Mouse (Mus musculus) liver, embryonic 11.5 days (tissue): ENCODE results near the gene Cdk5r1. TPM values are rescaled to one million over a fixed set of nuclear protein-coding genes. Genes with fewer than 3 reads are reported as not detected.
A peak's percentile ranks its signal among the peaks of the same experiment; 100 is the strongest.
"Not testable (repeated sequence)": the region's sequence is repeated elsewhere in the genome, so short reads cannot be mapped to it uniquely, and the experiment has no call there.

Source experiments
- ATAC-seq: fragments of 200-750 bp; cut with Nextera tagmentation; replicated peaks from 2 replicates; pipeline ENCODE4 v1.8.0; 2017; ENCODE audit warnings: moderate number of reproducible peaks, mild to moderate bottlenecking, moderate TSS enrichment, moderate library complexity; ENCODE audit not compliant: low FRiP score
- DNase-seq: peaks from one replicate; pipeline ENCODE4 v3.0.0-alpha.2; 2017; ENCODE audit warnings: low spot score
- H3K27ac ChIP-seq: fragments of 300-500 bp; sonication (generic); 2 replicates; pipeline ENCODE4 v1.5.1; 2014; ENCODE audit warnings: mild to moderate bottlenecking, low read depth, low read length, control low read depth
- H3K27me3 ChIP-seq: fragments of 300-500 bp; sonication (generic); replicated peaks from 2 replicates; pipeline ENCODE4 v1.6.1; 2014; ENCODE audit warnings: low read length, mixed read lengths; ENCODE audit not compliant: control insufficient read depth, insufficient read depth
- H3K36me3 ChIP-seq: fragments of 300-500 bp; sonication (generic); 2 replicates; pipeline ENCODE4 v1.6.1; 2014; ENCODE audit warnings: mild to moderate bottlenecking, low read length, moderate library complexity, mixed read lengths; ENCODE audit not compliant: control insufficient read depth, insufficient read depth
- H3K4me1 ChIP-seq: fragments of 300-500 bp; sonication (generic); replicated peaks from 2 replicates; pipeline ENCODE4 v1.6.1; 2014; ENCODE audit warnings: low read length, mixed read lengths; ENCODE audit not compliant: control insufficient read depth, insufficient read depth
- H3K4me2 ChIP-seq: fragments of 300-500 bp; sonication (generic); 2 replicates; pipeline ENCODE4 v1.6.1; 2014; ENCODE audit warnings: mild to moderate bottlenecking, control low read depth, moderate library complexity
- H3K4me3 ChIP-seq: fragments of 300-500 bp; sonication (generic); 2 replicates; pipeline ENCODE4 v1.5.1; 2014; ENCODE audit warnings: low read depth, low read length, control low read depth
- H3K9ac ChIP-seq: fragments of 300-500 bp; sonication (generic); 2 replicates; pipeline ENCODE4 v1.6.1; 2014; ENCODE audit warnings: low read depth, low read length, control low read depth
- H3K9me3 ChIP-seq: fragments of 300-500 bp; sonication (generic); 2 replicates; pipeline ENCODE4 v1.6.1; 2016; ENCODE audit warnings: low read length, inconsistent platforms, mixed read lengths; ENCODE audit not compliant: control insufficient read depth
- WGBS: fragments of 180-500 bp; shearing (Covaris S2); extraction: QIAGEN DNeasy Blood & Tissue Kit; methylation state at CpG from one replicate; pipeline ENCODE4 v1.1.7; 2014; 5-methylcytosine and 5-hydroxymethylcytosine counted together
- polyA plus RNA-seq: library from polyadenylated mRNA; unstranded; fragments of >200 nt; fragmentation: Nextera tagmentation; extraction: Ambion mirVana; gene quantifications from 2 replicates; pipeline ENCODE4 v1.2.1, GENCODE M21; 2014

Gene Cdk5r1
- polyA plus RNA-seq, 1 experiment from 2014 or later = 0.77 TPM

DNA sequence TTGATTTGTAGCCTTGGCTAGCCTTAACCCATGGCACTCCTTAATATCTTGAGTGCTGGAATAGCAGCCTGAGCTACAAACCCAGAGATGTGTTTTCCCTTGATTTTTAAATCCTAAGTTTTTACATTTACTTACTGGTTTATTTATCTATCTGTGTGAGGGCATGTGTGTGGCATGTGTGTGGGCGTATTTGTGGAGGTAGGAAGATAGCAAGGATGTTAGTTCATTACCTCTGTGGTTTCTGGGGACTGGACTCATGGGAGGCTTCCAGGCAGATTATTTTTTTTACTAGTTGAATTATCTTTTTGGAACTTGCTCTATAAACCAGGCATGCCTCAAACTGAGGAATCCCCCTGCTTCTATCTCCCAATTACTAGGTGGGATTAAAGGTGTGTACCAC lies 23.6 kb upstream of the Cdk5r1 start:
- Histone ChIP-seq H3K9me3 (no peaks in the 10 kb centered on the region), H3K27ac (no peak overlapping the region), H3K4me1 (no peaks in the 10 kb centered on the region), H3K4me2 (no peak overlapping the region), H3K36me3 (peaks cover 17% of the 10 kb centered on the region), H3K27me3 (no peaks in the 10 kb centered on the region), H3K9ac (no peak overlapping the region), H3K4me3 (no peak overlapping the region)
- DNase-seq = no peak
- no peak for ATAC-seq
- 79% methylated on average over 1 of the region's 1 CpGs for WGBS

GRCm38 (mm10) chr11:80463605-80464130 lies 13.2 kb upstream of the Cdk5r1 start:
- H3K4me1 ChIP-seq, H3K27ac ChIP-seq, H3K4me3 ChIP-seq, DNase-seq, H3K4me2 ChIP-seq, H3K27me3 ChIP-seq, ATAC-seq, H3K9ac ChIP-seq, H3K9me3 ChIP-seq: not testable (repeated sequence)
- 80% methylated on average over 4 of the region's 4 CpGs for WGBS
- H3K36me3 ChIP-seq = peaks cover 46% of the 10 kb centered on the region

DNA sequence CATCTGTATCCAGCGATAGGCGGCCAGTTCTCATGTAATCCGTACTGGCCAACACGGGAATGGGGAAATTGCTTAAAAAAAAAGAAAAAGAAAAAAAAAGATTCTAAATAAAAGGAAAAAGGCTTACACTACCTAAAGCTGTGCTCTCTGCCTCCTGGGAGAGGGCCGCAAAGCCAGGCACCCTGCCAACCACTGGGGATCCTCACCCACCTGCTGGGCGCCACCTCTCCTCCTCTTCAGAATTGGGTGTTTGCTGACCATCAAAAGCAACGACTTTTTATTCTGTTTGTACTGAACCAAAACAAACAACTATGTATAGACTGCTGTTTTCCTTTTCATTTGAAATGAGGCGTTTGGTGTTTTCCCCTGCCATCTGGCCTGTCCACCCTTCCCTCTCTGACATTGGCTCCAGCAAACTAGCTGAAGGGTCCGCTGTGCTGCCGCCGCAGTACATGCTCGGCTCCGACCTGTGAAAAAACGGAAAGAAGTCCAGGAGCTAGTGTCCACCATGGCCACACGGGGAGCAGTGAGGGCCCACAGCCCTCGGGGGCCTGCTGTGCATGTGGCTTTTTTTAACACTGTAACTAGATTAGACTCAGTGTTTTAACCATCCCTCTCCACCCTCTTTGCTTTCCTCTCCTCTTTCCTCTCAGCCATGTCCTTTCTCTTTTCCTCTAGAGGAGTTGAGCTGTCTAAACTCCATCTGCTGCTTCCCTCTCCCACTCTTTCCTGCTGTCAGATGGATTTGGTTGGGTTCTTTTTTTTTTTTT lies 4.8 kb upstream of the Cdk5r1 start:
- no peak overlapping the region for H3K4me3 ChIP-seq
- H3K36me3 ChIP-seq = peaks cover 35% of the 10 kb centered on the region
- H3K27ac ChIP-seq = no peak overlapping the region
- H3K27me3 ChIP-seq = no peaks in the 10 kb centered on the region
- H3K4me1 ChIP-seq = peaks cover 4% of the 10 kb centered on the region
- H3K9ac ChIP-seq = no peak overlapping the region
- no peak for DNase-seq
- no peak for ATAC-seq
- no peaks in the 10 kb centered on the region for H3K9me3 ChIP-seq
- 86% methylated on average over 16 of the region's 16 CpGs for WGBS
- no peak overlapping the region for H3K4me2 ChIP-seq

DNA sequence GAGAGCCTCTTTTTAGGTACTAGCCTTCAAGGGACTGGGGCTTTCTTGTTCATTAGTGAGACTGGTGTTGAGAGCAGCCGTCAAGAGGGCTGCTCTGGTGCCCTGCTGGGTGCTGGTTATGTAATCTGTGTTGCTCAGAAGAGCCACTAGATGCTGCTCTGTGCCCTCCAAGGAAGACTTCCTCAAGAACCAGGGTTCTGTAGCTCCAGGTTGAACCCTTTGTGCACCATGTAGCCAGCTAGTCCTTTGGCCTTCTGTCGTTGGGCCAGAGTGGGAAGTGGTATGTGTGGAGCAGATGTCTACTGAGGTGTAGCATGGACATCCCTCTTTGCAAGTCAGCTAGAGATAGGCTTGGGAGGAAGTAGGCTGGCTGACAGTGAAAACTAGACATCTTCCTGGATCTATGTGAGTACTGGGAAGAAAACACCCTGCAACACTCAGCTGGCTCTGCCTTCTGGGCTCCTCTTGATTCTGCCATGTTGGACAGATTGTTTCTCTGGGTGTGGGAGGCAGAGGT lies 2.6 kb upstream of the Cdk5r1 start:
- H3K27ac ChIP-seq = no peak overlapping the region
- peaks cover 15% of the 10 kb centered on the region for H3K4me1 ChIP-seq
- H3K9me3 ChIP-seq = no peaks in the 10 kb centered on the region
- no peak overlapping the region for H3K9ac ChIP-seq
- ATAC-seq (no peak), DNase-seq (no peak)
- 59% methylated on average over 2 of the region's 2 CpGs for WGBS
- peaks cover 23% of the 10 kb centered on the region for H3K36me3 ChIP-seq
- peaks cover 7% of the 10 kb centered on the region for H3K27me3 ChIP-seq
- no peak overlapping the region for H3K4me3 ChIP-seq
- H3K4me2 ChIP-seq = no peak overlapping the region

DNA sequence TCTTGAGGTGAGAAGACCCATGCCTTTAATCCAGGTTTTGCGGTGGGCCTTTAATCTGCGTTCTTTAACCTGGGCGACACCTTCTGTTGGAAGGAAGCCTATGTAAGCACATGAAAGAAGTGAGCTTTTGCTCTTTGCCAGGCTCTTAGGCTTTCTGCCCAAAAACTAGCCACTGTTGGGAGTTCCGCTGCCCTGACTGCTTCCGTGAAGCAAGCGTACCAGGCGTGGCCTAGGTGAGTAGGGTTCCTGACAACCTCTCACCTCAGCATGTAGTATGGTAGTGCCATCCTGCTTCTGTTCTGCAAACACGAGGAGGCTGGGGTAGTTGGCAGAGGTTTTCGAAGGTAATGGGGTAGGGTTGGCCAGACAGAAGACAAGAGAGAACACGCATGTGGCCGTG lies 2.0 kb upstream of the Cdk5r1 start:
- no peak overlapping the region for H3K4me3 ChIP-seq
- no peak overlapping the region for H3K4me2 ChIP-seq
- WGBS = 90% methylated on average over 11 of the region's 11 CpGs
- peaks cover 7% of the 10 kb centered on the region for H3K27me3 ChIP-seq
- DNase-seq (no peak), ATAC-seq (no peak)
- peaks cover 15% of the 10 kb centered on the region for H3K4me1 ChIP-seq
- no peak overlapping the region for H3K27ac ChIP-seq
- H3K36me3 ChIP-seq = peaks cover 20% of the 10 kb centered on the region
- H3K9me3 ChIP-seq = no peaks in the 10 kb centered on the region
- no peak overlapping the region for H3K9ac ChIP-seq

- Histone ChIP-seq H3K36me3 (peaks cover 13% of the 10 kb centered on the region), H3K9ac (no peak overlapping the region), H3K27me3 (peaks cover 7% of the 10 kb centered on the region), H3K4me2 (no peak overlapping the region), H3K27ac (no peak overlapping the region), H3K4me1 (peaks cover 15% of the 10 kb centered on the region), H3K4me3 (no peak overlapping the region), H3K9me3 (no peaks in the 10 kb centered on the region)
- WGBS = 73% methylated on average over 9 of the region's 9 CpGs
- no peak for ATAC-seq
- no peak for DNase-seq
Measured at GRCm38 (mm10) chr11:80475544-80475943, 1.3 kb upstream of the Cdk5r1 start.

- Histone ChIP-seq H3K36me3 (peaks cover 5% of the 10 kb centered on the region; the same call in 1 of the 2 replicates), H3K9me3 (no peaks in the 10 kb centered on the region), H3K9ac (peak overlapping the region; percentile 68), H3K27me3 (peaks cover 7% of the 10 kb centered on the region), H3K4me2 (peak overlapping the region; percentile 100), H3K27ac (no peak overlapping the region), H3K4me3 (peak overlapping the region; percentile 74), H3K4me1 (peaks cover 15% of the 10 kb centered on the region)
- DNase-seq (peak; percentile 53), ATAC-seq (peak; percentile 9; the same call in 1 of the 2 replicates)
- 22% methylated on average over 55 of the region's 55 CpGs for WGBS
Measured at GRCm38 (mm10) chr11:80477341-80478199, 747 bp downstream of the Cdk5r1 start.

GRCm38 (mm10) chr11:80478694-80479412 lies 2.0 kb downstream of the Cdk5r1 start:
- no peak overlapping the region for H3K9ac ChIP-seq
- 79% methylated on average over 14 of the region's 14 CpGs for WGBS
- H3K4me1 ChIP-seq = peaks cover 15% of the 10 kb centered on the region
- H3K36me3 ChIP-seq = no peaks in the 10 kb centered on the region
- H3K9me3 ChIP-seq = no peaks in the 10 kb centered on the region
- no peak overlapping the region for H3K4me3 ChIP-seq
- peak overlapping the region; percentile 17; the same call in 1 of the 2 replicates for H3K4me2 ChIP-seq
- DNase-seq (no peak), ATAC-seq (no peak)
- peaks cover 7% of the 10 kb centered on the region for H3K27me3 ChIP-seq
- no peak overlapping the region for H3K27ac ChIP-seq
